Mouse (Mus musculus): Measurements from ENCODE around the gene Olfr972.
"Not testable (repeated sequence)": the region's sequence is repeated elsewhere in the genome, so short reads cannot be mapped to it uniquely, and the experiment has no call there.

DNA sequence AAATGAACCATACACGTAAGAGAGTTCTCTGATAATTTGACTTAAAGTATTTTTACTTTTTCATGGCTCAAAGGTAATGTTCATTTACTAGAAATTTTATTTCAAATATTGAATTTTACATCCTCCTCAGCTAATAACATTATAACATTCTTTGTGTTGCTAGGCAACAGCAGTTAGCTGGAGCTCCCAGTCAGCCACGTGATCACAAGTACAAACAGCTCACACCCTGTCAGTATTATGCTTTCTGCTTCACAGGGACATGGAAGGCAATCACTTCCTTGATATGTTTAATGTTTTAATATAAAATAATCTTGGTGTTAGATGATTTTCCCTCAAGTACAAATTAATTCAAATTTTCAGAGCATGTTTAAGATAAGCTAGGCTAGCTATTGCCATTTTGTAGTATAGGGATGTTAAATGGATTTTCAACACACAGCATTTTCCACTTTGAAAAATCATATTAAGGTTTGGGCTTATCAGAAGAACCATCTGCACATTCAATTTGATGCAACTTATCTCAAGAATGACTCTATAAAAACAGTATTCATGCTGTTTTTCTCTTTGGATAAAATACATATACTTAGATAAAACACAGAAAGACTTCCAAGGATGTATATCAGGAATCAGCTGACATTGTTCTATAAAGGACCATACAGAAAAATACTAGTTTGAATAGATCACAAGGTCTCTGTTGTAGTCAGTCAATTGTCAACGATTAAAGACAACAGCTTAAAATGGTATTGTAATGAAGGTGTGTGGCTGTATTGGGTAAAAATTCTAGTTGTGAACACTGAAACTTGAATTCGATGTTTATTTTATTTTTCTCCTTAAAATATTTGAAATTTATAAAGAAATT, 11.5 kb downstream of the Olfr972 start:
- not testable (repeated sequence) for TF ChIP-seq CTCF (IDR thresholded peaks at IDR 0.05; ENCODE audit: low read depth); EP300 (optimal IDR thresholded peaks at IDR 0.05)
